Mouse (Mus musculus): Measurements from ENCODE around the gene Ms4a15.

DNA sequence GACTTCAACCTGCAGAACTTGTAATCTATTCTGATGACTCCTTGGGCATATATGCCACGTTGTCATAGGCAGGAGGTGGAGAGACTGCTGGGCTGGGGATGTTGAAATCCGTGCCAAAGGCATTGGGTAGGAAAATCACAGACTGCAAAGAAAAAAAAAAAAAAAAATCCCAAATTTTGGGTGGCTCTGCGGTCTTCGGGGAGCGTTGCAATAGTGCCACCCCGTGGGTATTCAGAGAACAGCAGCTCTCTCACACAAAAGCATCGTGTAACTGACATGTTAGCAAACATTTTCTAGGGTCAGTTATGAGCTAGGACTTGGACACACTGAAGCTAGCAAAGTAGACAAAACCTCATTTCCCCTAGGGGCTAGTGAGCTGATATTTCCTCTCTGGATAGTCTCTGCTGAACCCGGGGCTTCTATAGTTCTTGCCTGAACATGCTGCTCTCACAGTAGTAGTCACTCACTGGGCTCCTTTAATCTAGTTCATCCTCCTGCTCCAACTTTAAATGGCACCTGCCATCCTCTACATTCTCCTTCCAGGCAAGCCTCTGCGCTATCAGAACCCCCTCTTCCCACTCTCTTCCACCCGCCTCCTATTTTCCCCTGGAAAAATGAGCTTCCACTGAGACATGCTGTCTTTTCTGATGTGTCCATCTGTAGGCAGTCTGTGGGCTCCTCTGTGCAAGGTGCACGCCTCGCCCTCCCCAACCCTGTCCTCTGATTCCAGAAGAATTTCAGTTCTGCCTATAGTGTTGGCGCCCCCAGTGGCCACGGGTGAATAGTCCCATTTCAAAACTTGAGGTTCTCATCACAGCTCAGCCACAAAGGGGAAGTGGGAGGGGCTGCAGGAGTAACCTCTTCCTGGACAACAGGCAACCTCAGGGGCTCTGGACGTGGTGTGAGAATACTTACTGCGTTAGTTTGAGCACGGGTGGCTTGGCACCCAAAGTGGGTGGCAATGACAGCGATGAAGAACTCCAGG, 13.6 kb downstream of the Ms4a15 start:
- TF ChIP-seq POLR2A (IDR thresholded peaks at IDR 0.05; ENCODE audit: low read depth, low read length), result no peak
- TF ChIP-seq CTCF (IDR thresholded peaks at IDR 0.05; ENCODE audit: extremely low read depth, insufficient read length, insufficient replicate concordance, low read depth, low read length), result peak; percentile 88; the same call in 1 of the 2 replicates

All from small intestine, adult 2 months (tissue).